Mouse (Mus musculus) frontal cortex, adult 2 months (tissue): ENCODE measurements around the gene Crp. TPM values are rescaled to one million over a fixed set of nuclear protein-coding genes. Genes with fewer than 3 reads are reported as not detected.
A peak's percentile ranks its signal among the peaks of the same experiment; 100 is the strongest.

Experiments
- DNase-seq, 2 experiments: peaks; one replicate each; pipeline ENCODE4 v3.0.0; 2022; ENCODE audit warnings: low spot score in 1 of 2; ENCODE audit errors: extremely low spot score in 1 of 2
- polyA plus RNA-seq: library from polyadenylated mRNA; depleted of rRNA; stranded (reverse); fragments of >200 nt; gene quantifications from 2 replicates; pipeline ENCODE4 v1.2.3, GENCODE M21; 2012; rRNA removed

Crp gene
- not detected in 2 replicates for polyA plus RNA-seq

GRCm38 (mm10) chr1:172697844-172698243 lies at the start of gene Crp:
Gene Crp (plus strand): TSS chr1:172698055.
- DNase-seq: no peak

GRCm38 (mm10) chr1:172649396-172649795 lies 48.5 kb upstream of the Crp start:
- DNase-seq: no peak

GRCm38 (mm10) chr1:172650519-172651287 lies 47.2 kb upstream of the Crp start:
- peak in 1 of 2 experiments; percentile 37 for DNase-seq

GRCm38 (mm10) chr1:172651288-172651987 lies 46.4 kb upstream of the Crp start:
- no peak for DNase-seq

GRCm38 (mm10) chr1:172652040-172652662 lies 45.7 kb upstream of the Crp start:
- no peak for DNase-seq

- no peak for DNase-seq
These were observed 44.0 kb upstream of the Crp start for GRCm38 (mm10) chr1:172653900-172654299.

- DNase-seq: no peak
These were observed 40.6 kb upstream of the Crp start for GRCm38 (mm10) chr1:172657266-172657665.

GRCm38 (mm10) chr1:172659688-172660087 lies 38.2 kb upstream of the Crp start:
- DNase-seq: no peak

- no peak for DNase-seq
These were observed 32.4 kb upstream of the Crp start for GRCm38 (mm10) chr1:172665457-172665856.

- peak in 1 of 2 experiments; percentile 12 for DNase-seq
These were observed 30.3 kb upstream of the Crp start for GRCm38 (mm10) chr1:172667597-172667996.

GRCm38 (mm10) chr1:172670716-172671115 lies 27.1 kb upstream of the Crp start:
- no peak for DNase-seq

GRCm38 (mm10) chr1:172680742-172681141 lies 17.1 kb upstream of the Crp start:
- DNase-seq: no peak

GRCm38 (mm10) chr1:172683551-172683950 lies 14.3 kb upstream of the Crp start:
- DNase-seq: no peak

- DNase-seq: no peak
These were observed 13.9 kb upstream of the Crp start for GRCm38 (mm10) chr1:172683957-172684356.

- no peak for DNase-seq
These were observed 12.7 kb upstream of the Crp start for GRCm38 (mm10) chr1:172685178-172685577.

- DNase-seq: no peak
These were observed 433 bp upstream of the Crp start for GRCm38 (mm10) chr1:172697422-172697821.

- DNase-seq: no peak
These were observed 3.0 kb downstream of the Crp start for GRCm38 (mm10) chr1:172700814-172701213.

GRCm38 (mm10) chr1:172701381-172701780 lies 3.5 kb downstream of the Crp start:
- no peak for DNase-seq

GRCm38 (mm10) chr1:172701901-172702300 lies 4.0 kb downstream of the Crp start:
- DNase-seq: no peak

GRCm38 (mm10) chr1:172704769-172705168 lies 6.9 kb downstream of the Crp start:
- no peak for DNase-seq

- no peak for DNase-seq
These were observed 8.4 kb downstream of the Crp start for GRCm38 (mm10) chr1:172706243-172706642.
